Comparison of ENCODE assay signal across 8 mouse cellular contexts in the genomic region with DNA sequence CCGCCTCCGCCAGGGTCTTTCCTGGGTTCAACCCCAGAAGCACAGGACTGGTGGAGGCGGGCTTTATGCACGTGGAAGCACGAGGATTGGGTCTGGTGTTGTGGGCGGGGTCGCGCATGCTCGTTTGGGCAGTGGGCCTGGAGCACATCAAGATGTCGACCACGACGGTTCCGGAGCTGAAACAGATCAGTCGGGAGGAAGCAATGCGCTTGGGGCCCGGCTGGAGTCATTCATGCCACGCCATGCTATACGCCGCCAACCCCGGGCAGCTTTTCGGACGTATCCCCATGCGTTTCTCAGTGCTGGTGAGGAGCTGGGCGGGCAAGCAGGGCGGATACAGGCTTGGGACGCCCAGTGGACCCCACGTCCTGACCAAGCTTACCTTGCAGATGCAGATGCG. TPM values are rescaled to one million over a fixed set of nuclear protein-coding genes. Genes with fewer than 3 reads are reported as not detected.
A peak's percentile ranks its signal among the peaks of the same experiment; 100 is the strongest.
DNase-seq lines count a peak whose midpoint lies in the region; ATAC-seq and TF ChIP-seq lines count a peak whose summit lies in the region.

No protein-coding gene starts in this region.

- H3K36me3 ChIP-seq in G1E (replicated peaks) = peaks cover 90% of the 10 kb centered on the region
- H3K36me3 ChIP-seq in forebrain, postnatal 0 days (ENCODE audit: insufficient read depth) = peaks cover 74% of the 10 kb centered on the region
- H3K36me3 ChIP-seq in lung, embryonic 16.5 days (ENCODE audit: control insufficient read depth, insufficient read depth, low read length) = peaks cover 29% of the 10 kb centered on the region

- no peaks in the 10 kb centered on the region for H3K27me3 ChIP-seq in G1E (ENCODE audit: insufficient read depth, low read length)
- H3K27me3 ChIP-seq in cerebellum, adult 2 months (ENCODE audit: control insufficient read depth, insufficient read depth, low read length) = no peaks in the 10 kb centered on the region
- no peaks in the 10 kb centered on the region for H3K27me3 ChIP-seq in forebrain, postnatal 0 days (ENCODE audit: insufficient read depth, low read length)
- no peaks in the 10 kb centered on the region for H3K27me3 ChIP-seq in lung, embryonic 16.5 days (ENCODE audit: control insufficient read depth, insufficient read depth, low read depth, low read length)

- peak overlapping the region; percentile 95 for H3K4me2 ChIP-seq in forebrain, postnatal 0 days (ENCODE audit: low read depth)
- H3K4me2 ChIP-seq in lung, embryonic 16.5 days (ENCODE audit: low read depth, low read length) = peak overlapping the region; percentile 82

- H3K27ac ChIP-seq in cerebellum, adult 2 months (ENCODE audit: insufficient read depth, low read length) = peak overlapping the region; percentile 37
- H3K27ac ChIP-seq in forebrain, postnatal 0 days (ENCODE audit: low read depth, low read length) = peak overlapping the region; percentile 87
- peak overlapping the region; percentile 79 for H3K27ac ChIP-seq in lung, embryonic 16.5 days (ENCODE audit: low read length)

- H3K4me1 ChIP-seq in G1E (ENCODE audit: insufficient read depth, low read depth, low read length) = peaks cover 28% of the 10 kb centered on the region
- H3K4me1 ChIP-seq in cerebellum, adult 2 months (ENCODE audit: control insufficient read depth, insufficient read depth, low read length) = peaks cover 11% of the 10 kb centered on the region; the same call in 1 of the 2 replicates
- H3K4me1 ChIP-seq in forebrain, postnatal 0 days (ENCODE audit: insufficient read depth) = peaks cover 8% of the 10 kb centered on the region; the same call in 1 of the 2 replicates
- peaks cover 6% of the 10 kb centered on the region for H3K4me1 ChIP-seq in lung, embryonic 16.5 days (replicated peaks; ENCODE audit: control insufficient read depth, insufficient read depth, low read length)

- peak overlapping the region; percentile 98 for H3K9ac ChIP-seq in forebrain, postnatal 0 days
- peak overlapping the region; percentile 96 for H3K9ac ChIP-seq in lung, embryonic 16.5 days (ENCODE audit: low read length)

- peak; percentile 97 for TF ChIP-seq POLR2A in cerebellum, adult 2 months (IDR thresholded peaks at IDR 0.05; ENCODE audit: borderline replicate concordance, insufficient read depth, low read length)

- 0% methylated on average over 28 of the region's 28 CpGs for WGBS in cerebellum, adult 2 months
- 4% methylated on average over 28 of the region's 28 CpGs for WGBS in forebrain, postnatal 0 days
- 0% methylated on average over 28 of the region's 28 CpGs for WGBS in lung, embryonic 16.5 days

- peak; percentile 96 for ATAC-seq in G1E (ENCODE audit: extremely low read depth, insufficient number of reproducible peaks, low FRiP score, poor library complexity, severe bottlenecking)
- ATAC-seq in forebrain, postnatal 0 days = peak; percentile 98
- ATAC-seq in hematopoietic stem cell, adult 5-6 weeks (replicated peaks in 1 of 2; ENCODE audit: insufficient read depth in 1 of 2, low FRiP score in 2 of 2, low TSS enrichment in 1 of 2, low read depth in 1 of 2, poor library complexity in 2 of 2, severe bottlenecking in 2 of 2) = peak; percentile 84 to 90
- ATAC-seq in lung, embryonic 16.5 days (ENCODE audit: low read depth) = peak; percentile 97

- TF ChIP-seq CTCF in G1E (IDR thresholded peaks at IDR 0.05; ENCODE audit: low read depth, low read length) = no peak
- no peak for TF ChIP-seq CTCF in cerebellum, adult 2 months (IDR thresholded peaks at IDR 0.05; ENCODE audit: borderline replicate concordance, insufficient read depth, low read depth, low read length)
- no peak for TF ChIP-seq CTCF in forebrain, postnatal 0 days (IDR thresholded peaks at IDR 0.05; ENCODE audit: low read depth)

- H3K9me3 ChIP-seq in G1E (replicated peaks) = peaks cover 4% of the 10 kb centered on the region; the same call in 1 of the 2 replicates
- H3K9me3 ChIP-seq in forebrain, postnatal 0 days (ENCODE audit: low read length) = no peaks in the 10 kb centered on the region
- no peaks in the 10 kb centered on the region for H3K9me3 ChIP-seq in lung, embryonic 16.5 days (ENCODE audit: control insufficient read depth, low read length)

- H3K4me3 ChIP-seq in G1E (ENCODE audit: low read depth, low read length) = peak overlapping the region; percentile 96
- peak overlapping the region; percentile 87 for H3K4me3 ChIP-seq in cerebellum, adult 2 months (replicated peaks; ENCODE audit: insufficient read depth, low read depth, low read length)
- peak overlapping the region; percentile 95 for H3K4me3 ChIP-seq in forebrain, postnatal 0 days (ENCODE audit: low read depth, low read length)
- H3K4me3 ChIP-seq in lung, embryonic 16.5 days (ENCODE audit: low read length) = peak overlapping the region; percentile 88

- peak; percentile 97 for DNase-seq in G1E (ENCODE audit: low spot score)
- DNase-seq in cerebellum, adult 2 months = peak; percentile 94 to 95
- peak; percentile 96 for DNase-seq in forebrain, postnatal 0 days
- peak; percentile 77 for DNase-seq in layer of hippocampus, adult 9-10 months (ENCODE audit: low spot score)
- peak; percentile 91 for DNase-seq in ovary, postnatal 10 days (ENCODE audit: low spot score)
- peak; percentile 97 to 98 for DNase-seq in thymus, postnatal 10 days (ENCODE audit: low spot score in 2 of 2)

RNA-seq across cellular contexts. Expression of gene Nudt16l1, which starts 0.4 kb away (rescaled TPM):
- total RNA-seq in G1E (2014; fragmentation: Nextera tagmentation) (21.7 and 23.1 TPM in 2 replicates), G1E (2017) (20.5 and 21.6 TPM in 2 replicates)
- 37.8 and 42.9 TPM in 2 replicates for polyA plus RNA-seq in G1E (2012)
- 102 and 104 TPM in 2 replicates for polyA plus RNA-seq in cerebellum, adult 2 months (2012; rRNA removed)
- total RNA-seq in forebrain, postnatal 0 days (2014; rRNA removed) = 36.6 and 40.0 TPM in 2 replicates
- 133 and 140 TPM in 2 replicates for polyA plus RNA-seq in forebrain, postnatal 0 days (2015; fragmentation: Nextera tagmentation; extraction: Ambion mirVana)
- 12.8 and 22.6 TPM in 2 replicates for total RNA-seq in hematopoietic stem cell, adult 5-6 weeks (2017)
- 144 and 152 TPM in 2 replicates for polyA plus RNA-seq in lung, embryonic 16.5 days (2015; fragmentation: Nextera tagmentation; extraction: Ambion mirVana)

RNA-seq across cellular contexts. Expression of gene Anks3, which starts 25.0 kb away (rescaled TPM):
- 32.2 and 36.6 TPM in 2 replicates for total RNA-seq in G1E (2014; fragmentation: Nextera tagmentation)
- 17.5 and 27.5 TPM in 2 replicates for total RNA-seq in G1E (2017)
- polyA plus RNA-seq in G1E (2012) = 24.2 and 24.4 TPM in 2 replicates
- 104 and 112 TPM in 2 replicates for polyA plus RNA-seq in cerebellum, adult 2 months (2012; rRNA removed)
- 55.6 and 58.6 TPM in 2 replicates for total RNA-seq in forebrain, postnatal 0 days (2014; rRNA removed)
- 34.8 and 37.6 TPM in 2 replicates for polyA plus RNA-seq in forebrain, postnatal 0 days (2015; fragmentation: Nextera tagmentation; extraction: Ambion mirVana)
- 26.9 and 30.8 TPM in 2 replicates for total RNA-seq in hematopoietic stem cell, adult 5-6 weeks (2017)
- 55.3 and 55.4 TPM in 2 replicates for polyA plus RNA-seq in lung, embryonic 16.5 days (2015; fragmentation: Nextera tagmentation; extraction: Ambion mirVana)

RNA-seq across cellular contexts. Expression of gene Mgrn1, which starts 52.9 kb away (rescaled TPM):
- total RNA-seq in G1E (2014; fragmentation: Nextera tagmentation) (30.4 and 32.1 TPM in 2 replicates), G1E (2017) (16.1 and 18.6 TPM in 2 replicates)
- 19.3 and 22.5 TPM in 2 replicates for polyA plus RNA-seq in G1E (2012)
- polyA plus RNA-seq in cerebellum, adult 2 months (2012; rRNA removed) = 243 and 248 TPM in 2 replicates
- 123 and 167 TPM in 2 replicates for total RNA-seq in forebrain, postnatal 0 days (2014; rRNA removed)
- polyA plus RNA-seq in forebrain, postnatal 0 days (2015; fragmentation: Nextera tagmentation; extraction: Ambion mirVana) = 96.1 and 109 TPM in 2 replicates
- 16.5 and 26.0 TPM in 2 replicates for total RNA-seq in hematopoietic stem cell, adult 5-6 weeks (2017)
- polyA plus RNA-seq in lung, embryonic 16.5 days (2015; fragmentation: Nextera tagmentation; extraction: Ambion mirVana) = 97.9 and 99.3 TPM in 2 replicates

RNA-seq across cellular contexts. Expression of gene Sept12, which starts 58.7 kb away (rescaled TPM):
- total RNA-seq in G1E (2014; fragmentation: Nextera tagmentation) = not detected in 2 replicates
- 0.05 TPM in 1 of 2 replicates, not detected in the other for total RNA-seq in G1E (2017)
- polyA plus RNA-seq in G1E (2012) = 0.07 TPM in 1 of 2 replicates, not detected in the other
- polyA plus RNA-seq in cerebellum, adult 2 months (2012; rRNA removed) = not detected in 2 replicates
- not detected in 2 replicates for total RNA-seq in forebrain, postnatal 0 days (2014; rRNA removed)
- not detected in 2 replicates for polyA plus RNA-seq in forebrain, postnatal 0 days (2015; fragmentation: Nextera tagmentation; extraction: Ambion mirVana)
- total RNA-seq in hematopoietic stem cell, adult 5-6 weeks (2017) = not detected in 2 replicates
- 0.21 TPM in 1 of 2 replicates, not detected in the other for polyA plus RNA-seq in lung, embryonic 16.5 days (2015; fragmentation: Nextera tagmentation; extraction: Ambion mirVana)

RNA-seq across cellular contexts. Expression of gene Ubald1, which starts 58.9 kb away (rescaled TPM):
- total RNA-seq in G1E (2014; fragmentation: Nextera tagmentation) (58.9 and 70.4 TPM in 2 replicates), G1E (2017) (6.9 and 7.2 TPM in 2 replicates)
- 189 and 228 TPM in 2 replicates for polyA plus RNA-seq in G1E (2012)
- polyA plus RNA-seq in cerebellum, adult 2 months (2012; rRNA removed) = 57.9 and 63.5 TPM in 2 replicates
- total RNA-seq in forebrain, postnatal 0 days (2014; rRNA removed) = 27.7 and 37.7 TPM in 2 replicates
- 79.2 and 80.7 TPM in 2 replicates for polyA plus RNA-seq in forebrain, postnatal 0 days (2015; fragmentation: Nextera tagmentation; extraction: Ambion mirVana)
- total RNA-seq in hematopoietic stem cell, adult 5-6 weeks (2017) = 24.3 and 40.4 TPM in 2 replicates
- 38.2 and 43.1 TPM in 2 replicates for polyA plus RNA-seq in lung, embryonic 16.5 days (2015; fragmentation: Nextera tagmentation; extraction: Ambion mirVana)

Comparison
In these comparisons a context has a peak if more than half of its experiments do, and no peak if none do; other contexts are left out.
1. Peak in every context shown above with its lines: DNase-seq, ATAC-seq, H3K4me3 ChIP-seq and H3K27ac ChIP-seq.
2. H3K27ac ChIP-seq: peak in every context shown above with its lines; median percentile 87 in forebrain, postnatal 0 days; 79 in lung, embryonic 16.5 days; 37 in cerebellum, adult 2 months.